Mouse (Mus musculus) cortical plate, adult 2 months (tissue): ENCODE data around the gene Uckl1.

Experiments used
- CTCF ChIP-seq: fragments of 200-500 bp; IDR thresholded peaks from 2 replicates; pipeline ENCODE4 v1.5.1; 2011; ENCODE audit warnings: mild to moderate bottlenecking, control low read depth, low read length; ENCODE audit not compliant: insufficient read depth; ENCODE audit errors: extremely low read depth
- POLR2A ChIP-seq: fragments of 200-500 bp; IDR thresholded peaks from 2 replicates; pipeline ENCODE4 v1.6.1; 2011; ENCODE audit warnings: mild to moderate bottlenecking, low read length, control low read depth; ENCODE audit not compliant: insufficient read depth; ENCODE audit errors: extremely low read depth

DNA sequence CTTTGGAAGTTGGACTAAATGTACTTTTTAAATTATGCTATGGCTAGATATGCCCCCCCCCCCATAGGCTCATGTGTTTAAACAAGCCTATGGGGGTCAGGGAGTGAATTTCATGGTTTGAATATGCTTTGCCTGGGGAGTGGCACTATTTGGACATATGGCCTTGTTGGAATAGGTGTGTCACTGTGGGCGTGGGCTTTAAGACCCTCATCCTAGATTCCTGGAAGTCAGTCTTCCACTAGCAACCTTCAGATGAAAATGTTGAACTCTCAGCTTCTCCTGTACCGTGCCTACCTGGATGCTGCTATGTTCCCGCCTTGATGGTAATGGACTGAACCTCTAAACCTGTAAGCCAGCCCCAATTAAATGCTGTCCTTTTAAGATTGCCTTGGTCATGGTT, 52.1 kb downstream of the Uckl1 start:
- no peak for TF ChIP-seq CTCF
- no peak for TF ChIP-seq POLR2A
